Mouse (Mus musculus) midbrain, embryonic 10.5 days (tissue): ENCODE results near the gene Abhd15. TPM values are rescaled to one million over a fixed set of nuclear protein-coding genes. Genes with fewer than 3 reads are reported as not detected.

Experiments used
- DNase-seq: peaks from one replicate; pipeline ENCODE4 v3.0.0-alpha.2; 2017; ENCODE audit warnings: low spot score
- H3K27ac ChIP-seq: fragments of 300-500 bp; sonication (generic); replicated peaks from 2 replicates; pipeline ENCODE4 v1.5.1; 2016; ENCODE audit warnings: mild to moderate bottlenecking
- H3K27me3 ChIP-seq: fragments of 300-500 bp; sonication (generic); 2 replicates; pipeline ENCODE4 v1.6.1; 2016; ENCODE audit warnings: low read depth, mild to moderate bottlenecking; ENCODE audit not compliant: poor library complexity, severe bottlenecking
- H3K36me3 ChIP-seq: fragments of 300-500 bp; sonication (generic); 2 replicates; pipeline ENCODE4 v1.6.1; 2016; ENCODE audit warnings: mild to moderate bottlenecking, moderate library complexity
- H3K4me1 ChIP-seq: fragments of 300-500 bp; sonication (generic); 2 replicates; pipeline ENCODE4 v1.6.1; 2016
- H3K4me3 ChIP-seq: fragments of 300-500 bp; sonication (generic); 2 replicates; pipeline ENCODE4 v1.5.1; 2016; ENCODE audit warnings: mild to moderate bottlenecking, moderate library complexity
- H3K9me3 ChIP-seq: fragments of 300-500 bp; sonication (generic); replicated peaks from 2 replicates; pipeline ENCODE4 v1.6.1; 2016; ENCODE audit warnings: mild to moderate bottlenecking
- WGBS: fragments of 180-500 bp; shearing (Covaris S2); methylation state at CpG from one replicate; pipeline ENCODE4 v1.1.7; 2016; 5-methylcytosine and 5-hydroxymethylcytosine counted together
- polyA plus RNA-seq: library from polyadenylated mRNA; unstranded; fragments of >200 nt; fragmentation: Nextera tagmentation; extraction: Ambion mirVana; gene quantifications from 2 replicates; pipeline ENCODE4 v1.2.1, GENCODE M21; 2016

The Abhd15 gene
- 3.9 and 4.2 TPM in 2 replicates for polyA plus RNA-seq

DNA sequence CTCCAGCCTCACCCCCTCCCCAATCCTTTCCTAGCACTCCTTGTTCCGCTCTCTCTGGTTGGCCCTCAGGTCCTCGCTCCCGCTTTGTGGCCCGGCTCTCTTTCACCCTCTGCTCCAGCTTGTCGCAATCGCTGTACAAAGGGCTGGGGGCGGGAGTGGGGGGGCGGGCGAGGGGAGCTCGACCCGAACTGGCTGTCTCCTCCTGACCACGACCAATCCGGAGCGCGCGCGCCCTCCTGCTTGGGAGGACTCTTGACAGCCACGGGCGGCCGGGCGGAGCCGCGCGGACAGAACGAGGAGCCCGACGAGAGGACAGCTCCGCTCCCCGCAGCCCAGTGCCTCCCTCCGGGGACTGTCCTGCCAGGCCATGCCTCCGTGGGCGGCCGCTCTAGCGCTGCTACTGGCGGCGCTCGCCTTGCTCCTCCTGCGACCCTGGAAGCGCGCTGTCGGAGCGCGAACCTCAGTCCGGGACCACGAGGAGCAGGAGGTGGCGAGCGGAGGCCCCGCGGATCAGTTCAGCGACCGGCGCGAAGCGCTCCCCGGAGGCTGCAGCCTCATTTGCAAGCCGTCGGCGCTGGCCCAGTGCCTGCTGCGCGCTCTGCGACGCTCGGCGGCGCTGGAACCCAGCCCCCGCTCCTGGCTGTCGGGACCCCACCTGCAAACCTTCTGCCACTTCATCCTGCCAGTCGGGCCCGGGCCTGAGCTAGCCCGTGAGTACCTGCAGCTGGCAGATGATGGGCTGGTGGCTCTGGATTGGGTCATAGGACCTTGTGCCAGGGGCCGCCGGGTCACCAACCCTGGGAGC lies at the start of gene Abhd15:
TSS of gene Abhd15 (plus strand) at position 290 of the 805 bp plus-strand sequence.
- Histone ChIP-seq H3K27ac (peak within 1 kb of the TSS; percentile 83), H3K9me3 (no peaks in the 10 kb centered on the region), H3K4me1 (peaks cover 79% of the 10 kb centered on the region), H3K27me3 (peaks cover 59% of the 10 kb centered on the region), H3K36me3 (0 out of 2 replicates have a peak, but pooled peaks cover 4% of the 10 kb centered on the region), H3K4me3 (peak within 1 kb of the TSS; percentile 70)
- peak; percentile 90 for DNase-seq
- under 1% methylated on average over 69 of the region's 72 CpGs for WGBS

- Histone ChIP-seq H3K27me3 (peaks cover 89% of the 10 kb centered on the region), H3K4me3 (peak overlapping the region; percentile 8; the same call in 1 of the 2 replicates), H3K27ac (no peak overlapping the region), H3K4me1 (peaks cover 35% of the 10 kb centered on the region), H3K36me3 (peaks cover 13% of the 10 kb centered on the region), H3K9me3 (no peaks in the 10 kb centered on the region)
- no peak for DNase-seq
- WGBS = 34% methylated on average over 9 of the region's 9 CpGs
Measured at GRCm38 (mm10) chr11:77466544-77466943, 48.4 kb upstream of the Abhd15 start.

- Histone ChIP-seq H3K36me3 (peaks cover 19% of the 10 kb centered on the region), H3K4me1 (peaks cover 29% of the 10 kb centered on the region), H3K27ac (no peak overlapping the region; the same call in 1 of the 2 replicates), H3K27me3 (peaks cover 83% of the 10 kb centered on the region), H3K4me3 (peak overlapping the region; percentile 8; the same call in 1 of the 2 replicates), H3K9me3 (no peaks in the 10 kb centered on the region)
- WGBS = 3% methylated on average over 25 of the region's 25 CpGs
- peak; percentile 65 for DNase-seq
Measured at GRCm38 (mm10) chr11:77467157-77467556, 47.8 kb upstream of the Abhd15 start.

DNA sequence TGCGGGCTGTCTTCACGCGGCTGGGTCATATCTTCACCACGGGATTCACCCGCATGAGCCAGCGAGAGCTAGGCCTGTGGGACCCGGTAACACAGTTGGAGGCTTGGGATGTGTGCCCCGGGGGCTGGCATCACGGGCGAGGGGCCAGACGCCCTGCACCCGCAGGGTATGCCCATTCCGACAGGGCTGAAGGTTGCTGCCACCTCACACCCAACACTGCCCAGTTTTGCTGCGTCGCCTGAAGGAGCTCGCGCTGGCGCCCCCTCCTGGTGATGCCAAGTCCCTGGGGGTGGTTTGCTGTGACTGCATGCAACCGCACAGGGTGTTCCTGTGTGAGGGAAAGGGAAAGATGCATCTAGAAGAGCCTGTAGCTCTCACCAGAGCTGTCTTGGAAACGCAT lies 47.1 kb upstream of the Abhd15 start:
- peak overlapping the region; percentile 28; the same call in 1 of the 2 replicates for H3K4me3 ChIP-seq
- H3K36me3 ChIP-seq = peaks cover 26% of the 10 kb centered on the region
- 0 out of 2 replicates have a peak overlapping the region, but pooled peaks have one; percentile 9 for H3K27ac ChIP-seq
- DNase-seq = peak; percentile 69
- 14% methylated on average over 20 of the region's 20 CpGs for WGBS
- H3K27me3 ChIP-seq = peaks cover 77% of the 10 kb centered on the region
- peaks cover 23% of the 10 kb centered on the region for H3K4me1 ChIP-seq
- H3K9me3 ChIP-seq = no peaks in the 10 kb centered on the region

GRCm38 (mm10) chr11:77468397-77468796 lies 46.5 kb upstream of the Abhd15 start:
- Histone ChIP-seq H3K4me3 (no peak overlapping the region), H3K36me3 (peaks cover 32% of the 10 kb centered on the region), H3K27me3 (peaks cover 71% of the 10 kb centered on the region), H3K27ac (no peak overlapping the region), H3K4me1 (peaks cover 20% of the 10 kb centered on the region), H3K9me3 (no peaks in the 10 kb centered on the region)
- 87% methylated on average over 9 of the region's 9 CpGs for WGBS
- no peak for DNase-seq

DNA sequence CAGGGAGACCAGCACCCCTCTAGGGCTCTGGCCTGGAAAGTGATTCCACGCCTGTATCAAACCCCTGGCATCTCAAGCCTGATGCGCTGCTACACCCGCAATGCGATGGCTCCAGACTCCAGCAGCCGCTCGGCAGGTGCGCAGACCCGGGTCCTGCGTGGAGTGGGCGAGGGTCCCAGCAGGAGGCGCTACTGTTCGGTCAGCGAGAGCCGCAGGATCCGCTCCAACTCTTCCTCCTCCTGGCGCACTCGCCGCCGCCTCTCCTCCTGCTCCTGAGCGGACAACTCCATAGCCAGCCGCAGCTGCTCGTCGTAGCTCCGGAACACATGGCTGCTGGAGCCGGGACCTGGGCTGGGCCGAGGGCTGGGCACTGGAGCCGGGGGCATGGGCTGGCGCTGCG lies 43.5 kb upstream of the Abhd15 start:
- WGBS = 67% methylated on average over 29 of the region's 29 CpGs
- DNase-seq = no peak
- H3K9me3 ChIP-seq = no peaks in the 10 kb centered on the region
- H3K36me3 ChIP-seq = peaks cover 56% of the 10 kb centered on the region
- peaks cover 40% of the 10 kb centered on the region for H3K27me3 ChIP-seq
- H3K4me1 ChIP-seq = peaks cover 16% of the 10 kb centered on the region
- no peak overlapping the region for H3K27ac ChIP-seq
- H3K4me3 ChIP-seq = no peak overlapping the region

DNA sequence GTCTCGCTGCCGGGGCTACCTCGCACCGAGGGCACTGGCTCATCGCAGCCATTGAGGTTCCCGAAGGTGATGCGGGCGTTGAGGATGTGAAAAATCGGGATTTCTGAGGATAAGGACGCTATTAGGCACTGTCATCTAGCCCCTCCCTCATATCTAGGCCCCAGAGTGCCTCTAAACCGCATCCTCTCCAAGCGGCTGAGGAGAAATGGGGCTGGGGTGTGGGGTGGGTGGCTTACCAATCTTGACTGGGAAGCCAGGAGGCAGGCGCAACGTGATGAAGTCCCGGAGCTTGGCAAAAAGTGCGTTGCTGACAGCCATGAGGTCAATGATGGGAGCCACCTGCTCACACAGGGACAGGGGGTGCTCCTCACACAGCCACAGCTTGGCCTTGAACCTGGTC lies 42.1 kb upstream of the Abhd15 start:
- no peak overlapping the region for H3K4me3 ChIP-seq
- H3K4me1 ChIP-seq = peaks cover 3% of the 10 kb centered on the region
- WGBS = 91% methylated on average over 16 of the region's 16 CpGs
- peaks cover 27% of the 10 kb centered on the region for H3K27me3 ChIP-seq
- H3K9me3 ChIP-seq = no peaks in the 10 kb centered on the region
- DNase-seq = no peak
- H3K36me3 ChIP-seq = peaks cover 66% of the 10 kb centered on the region
- H3K27ac ChIP-seq = no peak overlapping the region

DNA sequence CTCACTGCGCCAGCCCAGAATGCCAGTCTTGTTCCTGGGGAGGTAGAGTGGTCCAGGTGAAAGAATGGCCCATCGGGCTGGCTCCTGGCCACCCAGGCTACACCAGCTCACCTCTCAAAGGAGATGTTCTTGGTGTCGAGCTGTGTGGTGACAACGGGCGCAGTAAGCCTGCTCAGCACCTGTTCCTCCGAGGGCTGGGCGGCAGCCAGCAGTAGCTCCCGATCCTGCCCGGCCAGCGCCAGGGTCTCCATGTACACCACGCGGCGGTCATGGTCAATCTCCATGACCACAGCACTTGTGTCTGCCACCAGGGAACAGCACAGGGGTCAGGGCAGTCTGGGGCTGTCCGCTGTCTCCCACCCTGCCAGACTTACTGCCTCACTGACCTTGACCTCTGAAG lies 38.7 kb upstream of the Abhd15 start:
- no peak overlapping the region for H3K27ac ChIP-seq
- H3K9me3 ChIP-seq = no peaks in the 10 kb centered on the region
- 0 out of 2 replicates have a peak, but pooled peaks cover under 1% of the 10 kb centered on the region for H3K27me3 ChIP-seq
- H3K4me1 ChIP-seq = no peaks in the 10 kb centered on the region
- DNase-seq = no peak
- no peak overlapping the region for H3K4me3 ChIP-seq
- WGBS = 97% methylated on average over 14 of the region's 14 CpGs
- H3K36me3 ChIP-seq = peaks cover 56% of the 10 kb centered on the region

GRCm38 (mm10) chr11:77476895-77477294 lies 38.0 kb upstream of the Abhd15 start:
- H3K36me3 ChIP-seq = peaks cover 53% of the 10 kb centered on the region

DNA sequence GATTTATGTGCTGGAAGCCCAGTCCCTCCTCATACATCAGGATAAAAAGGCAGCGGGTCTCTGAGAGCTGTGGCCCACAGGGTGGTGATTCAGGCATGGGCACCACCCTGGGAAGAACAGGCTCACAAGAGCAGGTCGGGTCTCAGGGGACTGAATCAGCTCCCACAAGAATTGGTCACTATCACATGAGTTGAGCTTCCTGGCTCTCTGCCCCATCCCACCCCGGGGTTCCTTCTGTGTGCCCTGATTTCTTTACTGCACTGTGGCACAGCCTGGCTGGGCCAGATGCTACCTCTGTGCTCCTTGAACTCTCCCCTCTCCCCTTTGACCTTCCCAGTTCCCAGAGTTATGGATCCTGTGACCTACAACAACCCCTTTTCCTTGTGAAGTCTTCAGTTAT lies 31.9 kb upstream of the Abhd15 start:
- no peaks in the 10 kb centered on the region for H3K9me3 ChIP-seq
- WGBS = 77% methylated on average over 3 of the region's 3 CpGs
- H3K27me3 ChIP-seq = no peaks in the 10 kb centered on the region
- DNase-seq = no peak
- no peak overlapping the region for H3K27ac ChIP-seq
- H3K4me1 ChIP-seq = peaks cover 41% of the 10 kb centered on the region
- peaks cover 7% of the 10 kb centered on the region; the same call in 1 of the 2 replicates for H3K36me3 ChIP-seq
- no peak overlapping the region for H3K4me3 ChIP-seq

More at GRCm38 (mm10) chr11:77476895-77477294, 38.0 kb upstream of the Abhd15 start:
- Histone ChIP-seq H3K27ac (no peak overlapping the region), H3K9me3 (no peaks in the 10 kb centered on the region), H3K4me1 (no peaks in the 10 kb centered on the region), H3K27me3 (no peaks in the 10 kb centered on the region), H3K4me3 (no peak overlapping the region)
- WGBS = 92% methylated on average over 6 of the region's 6 CpGs
- no peak for DNase-seq

DNA sequence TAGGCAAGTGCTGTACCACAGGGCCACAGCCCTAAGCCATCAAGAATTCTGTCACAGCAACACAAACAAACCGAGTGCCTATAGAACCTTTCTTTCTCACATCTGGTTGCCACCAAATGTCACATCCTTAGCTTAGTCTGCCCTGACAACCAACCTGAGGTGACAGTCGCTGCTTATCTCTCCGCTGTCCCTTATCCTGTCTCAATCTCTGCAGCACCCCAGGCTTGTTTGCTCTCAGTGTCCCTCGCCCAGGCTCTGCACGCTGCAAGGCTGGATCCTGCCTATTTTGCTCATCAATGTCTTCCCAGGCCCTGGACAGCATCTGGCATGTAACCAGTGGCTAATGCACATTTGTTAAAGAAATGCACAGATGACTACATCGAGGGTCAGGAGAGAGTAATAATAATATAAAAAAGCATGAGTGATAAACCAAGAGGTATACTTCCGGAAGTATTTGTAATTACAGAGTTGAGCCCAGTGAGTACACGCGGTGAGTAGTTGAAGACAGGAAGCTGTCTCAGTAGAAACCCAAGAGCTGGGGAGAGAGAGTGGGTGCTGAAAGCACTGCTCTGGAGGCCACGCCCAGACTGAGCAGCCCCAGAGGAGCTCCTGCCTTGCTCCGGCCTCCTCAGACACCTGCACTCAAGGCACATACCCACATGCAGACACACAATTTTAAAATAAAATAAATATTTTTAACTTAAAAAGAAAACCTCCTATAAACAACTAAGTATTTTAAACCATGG lies 31.2 kb upstream of the Abhd15 start:
- Histone ChIP-seq H3K9me3 (no peaks in the 10 kb centered on the region), H3K4me1 (peaks cover 47% of the 10 kb centered on the region), H3K36me3 (peaks cover 7% of the 10 kb centered on the region; the same call in 1 of the 2 replicates), H3K27ac (no peak overlapping the region), H3K4me3 (no peak overlapping the region), H3K27me3 (no peaks in the 10 kb centered on the region)
- 77% methylated on average over 11 of the region's 11 CpGs for WGBS
- DNase-seq = no peak

DNA sequence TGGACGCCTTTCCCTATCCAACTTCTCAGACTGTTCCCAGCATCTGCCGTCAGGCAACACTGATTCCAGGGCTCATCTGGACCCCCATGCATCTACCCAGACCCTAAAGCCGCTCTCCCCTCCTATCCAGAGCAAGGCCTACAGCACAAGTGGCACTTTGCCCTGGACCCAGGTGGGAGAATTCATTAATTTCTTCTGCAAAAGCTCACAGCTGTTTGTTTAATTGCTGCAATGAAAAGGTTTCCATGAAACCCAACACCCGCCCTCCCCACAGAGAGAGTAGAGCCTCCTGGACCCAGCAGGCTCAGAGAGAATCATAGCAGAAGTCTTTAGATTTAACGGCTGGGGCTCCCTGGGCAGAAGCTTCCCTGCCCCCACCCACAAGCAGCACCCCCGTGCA lies 29.7 kb upstream of the Abhd15 start:
- 71% methylated on average over 6 of the region's 6 CpGs for WGBS
- Histone ChIP-seq H3K4me3 (no peak overlapping the region), H3K9me3 (no peaks in the 10 kb centered on the region), H3K4me1 (peaks cover 59% of the 10 kb centered on the region), H3K36me3 (peaks cover 7% of the 10 kb centered on the region; the same call in 1 of the 2 replicates), H3K27ac (no peak overlapping the region), H3K27me3 (0 out of 2 replicates have a peak, but pooled peaks cover 1% of the 10 kb centered on the region)
- no peak for DNase-seq
